Mouse (Mus musculus): Measurements from ENCODE around the gene Fez1.

The Fez1 gene

GRCm38 (mm10) chr9:36894242-36894641, 72.6 kb downstream of the Fez1 start:
- DNase-seq (ENCODE audit: low spot score), result no peak

- peak; percentile 55 for DNase-seq (ENCODE audit: low spot score)
Observed at GRCm38 (mm10) chr9:36895009-36895693, 73.5 kb downstream of the Fez1 start.

GRCm38 (mm10) chr9:36898560-36898959, 76.9 kb downstream of the Fez1 start:
- DNase-seq (ENCODE audit: low spot score), result no peak

- DNase-seq (ENCODE audit: low spot score), result no peak
Observed at GRCm38 (mm10) chr9:36900464-36900863, 78.8 kb downstream of the Fez1 start.

GRCm38 (mm10) chr9:36905452-36905851, 83.8 kb downstream of the Fez1 start:
- no peak for DNase-seq (ENCODE audit: low spot score)

DNA sequence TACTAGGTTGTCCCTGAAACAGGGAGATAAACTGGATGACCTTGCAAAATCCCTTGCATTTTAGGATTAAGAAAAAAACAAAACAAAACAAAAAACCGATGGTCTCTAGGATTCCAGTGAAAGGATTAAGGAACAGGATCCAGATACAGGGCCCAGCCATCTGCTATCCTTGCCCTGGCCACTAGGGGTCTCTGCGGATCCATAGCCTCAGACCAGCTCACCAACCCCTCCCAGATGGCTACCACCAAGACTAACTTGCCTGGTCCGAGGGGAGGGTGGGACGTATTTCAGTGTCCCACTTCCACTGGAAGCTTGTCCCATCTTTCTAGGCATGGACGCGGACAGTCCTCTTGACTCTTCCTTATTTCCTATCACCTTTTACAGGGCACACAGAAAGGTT, 94.7 kb downstream of the Fez1 start:
- DNase-seq (ENCODE audit: low spot score), result peak; percentile 69

GRCm38 (mm10) chr9:36916915-36917314, 95.3 kb downstream of the Fez1 start:
- no peak for DNase-seq (ENCODE audit: low spot score)

GRCm38 (mm10) chr9:36918582-36918981, 96.9 kb downstream of the Fez1 start:
- DNase-seq (ENCODE audit: low spot score), result no peak

GRCm38 (mm10) chr9:36919472-36919871, 97.8 kb downstream of the Fez1 start:
- no peak for DNase-seq (ENCODE audit: low spot score)

DNA sequence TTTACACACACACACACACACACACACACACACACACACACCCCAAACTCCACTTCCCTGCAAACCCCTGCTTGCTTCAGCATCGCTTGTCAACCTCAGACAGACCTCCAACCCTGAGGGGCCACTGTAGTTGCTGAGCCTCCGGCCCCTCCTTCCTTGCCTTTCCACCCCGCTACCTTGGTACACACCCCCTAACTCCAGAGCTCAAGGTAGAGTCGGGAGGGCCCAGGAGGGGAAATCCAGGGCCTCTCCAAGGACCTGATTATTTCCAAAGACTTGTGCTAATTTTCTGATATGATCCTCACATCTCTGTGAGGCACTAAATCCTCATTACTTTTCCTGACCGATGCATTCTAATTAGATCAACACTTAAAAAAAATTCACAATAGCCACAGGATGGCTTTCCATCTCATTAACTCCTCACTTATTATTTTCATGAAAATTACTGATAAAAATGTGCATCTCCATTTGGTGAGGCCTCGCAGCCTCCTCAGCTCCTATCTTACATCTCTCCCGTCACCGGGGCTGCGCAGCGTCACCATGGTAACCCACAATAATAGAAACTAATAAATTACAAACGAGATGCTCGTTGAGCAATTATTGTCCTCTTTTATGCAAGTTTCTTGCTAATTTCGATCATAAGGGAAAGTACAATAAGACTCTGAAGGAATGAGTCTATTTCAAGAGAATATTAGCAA, 100.2 kb downstream of the Fez1 start:
- no peak for DNase-seq (ENCODE audit: low spot score)

DNA sequence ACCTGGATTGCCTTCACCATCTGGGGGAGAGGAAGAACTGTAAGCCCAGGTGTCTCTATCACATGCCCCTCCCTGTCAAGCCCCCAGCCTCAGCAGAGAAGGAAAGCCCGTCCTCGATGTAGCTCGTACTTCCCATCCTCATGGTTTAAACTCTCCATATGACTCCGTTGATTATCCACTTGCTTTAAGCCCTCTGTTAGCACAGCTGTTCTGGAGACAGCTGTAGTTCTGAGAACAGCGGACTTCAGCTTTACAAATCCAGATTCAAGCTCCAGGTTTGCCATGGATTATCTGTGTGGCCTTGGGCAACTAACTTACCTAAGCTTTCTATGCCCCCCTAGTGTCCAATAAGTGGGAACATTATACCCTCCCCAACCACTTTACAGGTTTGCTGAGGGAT, 102.1 kb downstream of the Fez1 start:
- DNase-seq (ENCODE audit: low spot score), result no peak

Measured in ovary, postnatal 14 days (tissue).